Mouse (Mus musculus) stomach, postnatal 0 days (tissue): ENCODE measurements around the gene Gm5294. TPM values are rescaled to one million over a fixed set of nuclear protein-coding genes. Genes with fewer than 3 reads are reported as not detected.

ENCODE experiments used
- ATAC-seq: fragments of 200-750 bp; cut with Nextera tagmentation; 2 replicates; pipeline ENCODE4 v1.8.0; 2017; ENCODE audit not compliant: low FRiP score, low TSS enrichment
- DNase-seq: peaks from one replicate; pipeline ENCODE4 v3.0.0-alpha.2; 2016; ENCODE audit warnings: low spot score
- H3K27ac ChIP-seq: fragments of 300-500 bp; sonication (generic); replicated peaks from 2 replicates; pipeline ENCODE4 v1.5.1; 2014; ENCODE audit warnings: mild to moderate bottlenecking, control low read depth
- H3K27me3 ChIP-seq: fragments of 300-500 bp; sonication (generic); 2 replicates; pipeline ENCODE4 v1.6.1; 2014; ENCODE audit warnings: low read length; ENCODE audit not compliant: control insufficient read depth, insufficient read depth
- H3K36me3 ChIP-seq: fragments of 300-500 bp; sonication (generic); 2 replicates; pipeline ENCODE4 v1.6.1; 2014; ENCODE audit warnings: low read length, mixed read lengths; ENCODE audit not compliant: control insufficient read depth, insufficient read depth
- H3K4me1 ChIP-seq: fragments of 300-500 bp; sonication (generic); replicated peaks from 2 replicates; pipeline ENCODE4 v1.6.1; 2014; ENCODE audit warnings: antibody characterized with exemption; ENCODE audit not compliant: control insufficient read depth, insufficient read depth
- H3K4me2 ChIP-seq: fragments of 300-500 bp; sonication (generic); replicated peaks from 2 replicates; pipeline ENCODE4 v1.6.1; 2014; ENCODE audit warnings: low read depth, mild to moderate bottlenecking, control low read depth, moderate library complexity
- H3K4me3 ChIP-seq: fragments of 300-500 bp; sonication (generic); 2 replicates; pipeline ENCODE4 v1.5.1; 2014; ENCODE audit warnings: low read depth, low read length, control low read depth
- H3K9ac ChIP-seq: fragments of 300-500 bp; sonication (generic); 2 replicates; pipeline ENCODE4 v1.6.1; 2014; ENCODE audit warnings: mild to moderate bottlenecking, low read length, control low read depth, mixed read lengths
- H3K9me3 ChIP-seq: fragments of 300-500 bp; sonication (generic); 2 replicates; pipeline ENCODE4 v1.6.1; 2016; ENCODE audit warnings: low read length; ENCODE audit not compliant: control insufficient read depth
- CTCF ChIP-seq: IDR thresholded peaks from 2 replicates; pipeline ENCODE4 v1.5.1; 2016; ENCODE audit warnings: antibody characterized with exemption, low read depth, mild to moderate bottlenecking, moderate library complexity
- EP300 ChIP-seq: optimal IDR thresholded peaks from 2 replicates; pipeline ENCODE3; 2016; ENCODE audit warnings: antibody characterized with exemption
- WGBS: fragments of 180-500 bp; shearing (Covaris S2); extraction: QIAGEN DNeasy Blood & Tissue Kit; methylation state at CpG from one replicate; pipeline ENCODE4 v1.1.7; 2014; 5-methylcytosine and 5-hydroxymethylcytosine counted together
- polyA plus RNA-seq: library from polyadenylated mRNA; unstranded; fragments of >200 nt; fragmentation: Nextera tagmentation; extraction: Ambion mirVana; gene quantifications from 2 replicates; pipeline ENCODE4 v1.2.1, GENCODE M21; 2015

The Gm5294 gene
- polyA plus RNA-seq, 1 experiment from 2014 or later: not detected

DNA sequence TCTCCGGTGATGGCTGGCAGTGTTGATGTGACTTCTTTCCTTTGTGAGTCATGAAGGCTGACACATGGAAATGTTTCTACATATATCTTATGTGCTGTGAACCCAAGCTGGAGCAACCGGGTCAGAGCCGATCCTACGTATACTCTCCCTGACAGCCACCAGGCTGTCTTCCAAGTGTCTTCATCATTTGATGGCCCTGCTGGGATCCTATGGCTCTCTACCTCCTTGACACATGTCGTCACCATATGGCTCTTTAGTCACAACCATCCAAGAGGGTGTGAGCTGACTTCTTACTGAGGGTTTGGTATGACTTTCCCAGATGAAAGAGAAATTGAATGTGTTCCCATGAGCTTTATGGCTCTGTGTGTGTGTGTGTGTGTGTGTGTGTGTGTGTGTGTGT lies 15.6 kb upstream of the Gm5294 start:
- H3K36me3 ChIP-seq: no peaks in the 10 kb centered on the region
- H3K27me3 ChIP-seq: no peaks in the 10 kb centered on the region
- 89% methylated on average over 5 of the region's 5 CpGs for WGBS
- H3K4me2 ChIP-seq: no peak overlapping the region
- DNase-seq (no peak), ATAC-seq (no peak)
- no peak overlapping the region for H3K9ac ChIP-seq
- H3K27ac ChIP-seq: no peak overlapping the region
- no peaks in the 10 kb centered on the region for H3K4me1 ChIP-seq
- H3K9me3 ChIP-seq: no peaks in the 10 kb centered on the region
- H3K4me3 ChIP-seq: no peak overlapping the region
- TF ChIP-seq CTCF (no peak), EP300 (no peak)

DNA sequence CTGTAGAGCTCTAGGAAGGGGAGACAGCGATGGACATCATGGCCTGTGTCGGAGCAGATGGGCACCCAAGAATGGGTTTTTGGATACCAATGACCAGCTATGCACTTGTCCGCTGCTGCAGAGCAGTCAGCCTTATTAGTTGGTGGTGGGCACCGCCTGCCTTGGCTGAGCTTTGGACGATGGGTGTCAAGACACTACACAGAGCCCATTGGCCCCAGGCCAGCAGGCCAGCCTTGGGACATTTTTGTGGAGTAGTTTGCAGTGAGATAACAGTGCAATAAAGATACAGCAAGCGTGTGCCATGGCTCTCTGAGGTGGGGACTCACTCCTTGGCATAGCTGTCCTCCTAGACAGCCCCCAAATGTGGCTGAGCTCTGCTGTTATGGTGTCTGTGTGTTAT lies 10.1 kb upstream of the Gm5294 start:
- Histone ChIP-seq H3K9me3 (no peaks in the 10 kb centered on the region), H3K27ac (no peak overlapping the region), H3K36me3 (no peaks in the 10 kb centered on the region), H3K4me2 (no peak overlapping the region), H3K27me3 (no peaks in the 10 kb centered on the region), H3K9ac (no peak overlapping the region), H3K4me3 (no peak overlapping the region), H3K4me1 (no peaks in the 10 kb centered on the region)
- WGBS: 85% methylated on average over 6 of the region's 6 CpGs
- ATAC-seq: no peak
- no peak for TF ChIP-seq CTCF
- no peak for TF ChIP-seq EP300
- no peak for DNase-seq

GRCm38 (mm10) chr5:138820717-138821332 lies 945 bp downstream of the Gm5294 start:
- Histone ChIP-seq H3K9ac (no peak overlapping the region), H3K27me3 (peaks cover 13% of the 10 kb centered on the region; the same call in 1 of the 2 replicates), H3K9me3 (0 out of 2 replicates have a peak, but pooled peaks cover 3% of the 10 kb centered on the region), H3K36me3 (no peaks in the 10 kb centered on the region), H3K4me1 (no peaks in the 10 kb centered on the region), H3K4me3 (peak overlapping the region; percentile 30), H3K4me2 (peak overlapping the region; percentile 65), H3K27ac (no peak overlapping the region)
- TF ChIP-seq EP300: no peak
- no peak for TF ChIP-seq CTCF
- DNase-seq: peak; percentile 42
- peak; percentile 30; the same call in 1 of the 2 replicates for ATAC-seq
- WGBS: 3% methylated on average over 39 of the region's 39 CpGs

GRCm38 (mm10) chr5:138825090-138825489 lies 5.2 kb downstream of the Gm5294 start:
- no peak overlapping the region for H3K4me3 ChIP-seq
- H3K27ac ChIP-seq: no peak overlapping the region
- H3K36me3 ChIP-seq: no peaks in the 10 kb centered on the region
- H3K4me2 ChIP-seq: no peak overlapping the region
- no peaks in the 10 kb centered on the region for H3K4me1 ChIP-seq
- TF ChIP-seq CTCF (no peak), EP300 (no peak)
- 63% methylated on average over 3 of the region's 3 CpGs for WGBS
- ATAC-seq (no peak), DNase-seq (no peak)
- no peaks in the 10 kb centered on the region for H3K9me3 ChIP-seq
- H3K9ac ChIP-seq: no peak overlapping the region
- peaks cover 11% of the 10 kb centered on the region; the same call in 1 of the 2 replicates for H3K27me3 ChIP-seq

DNA sequence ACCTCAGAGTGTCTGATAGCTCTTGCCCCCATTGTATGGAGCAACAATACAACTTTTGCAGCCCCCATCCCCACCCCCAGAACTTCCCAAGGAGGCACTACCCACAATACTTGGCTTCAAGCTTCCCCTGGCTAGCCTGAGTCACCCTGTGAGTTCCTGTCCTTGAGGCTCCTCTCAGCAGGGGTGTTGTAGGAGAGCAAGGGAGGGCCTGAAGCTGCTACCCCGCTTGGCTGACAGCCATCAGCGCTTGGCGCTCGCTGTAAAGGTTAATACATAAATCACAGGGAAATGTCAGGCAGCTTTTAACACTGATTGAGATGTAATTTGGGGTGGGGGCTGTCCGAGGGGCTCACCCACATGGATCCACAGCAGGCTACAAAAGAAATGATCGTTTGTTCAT lies 13.5 kb downstream of the Gm5294 start:
- Histone ChIP-seq H3K27ac (no peak overlapping the region), H3K4me1 (peaks cover 4% of the 10 kb centered on the region; the same call in 1 of the 2 replicates), H3K4me2 (no peak overlapping the region), H3K9me3 (no peaks in the 10 kb centered on the region), H3K9ac (no peak overlapping the region), H3K4me3 (no peak overlapping the region), H3K36me3 (no peaks in the 10 kb centered on the region), H3K27me3 (no peaks in the 10 kb centered on the region)
- TF ChIP-seq EP300 (no peak), CTCF (no peak)
- ATAC-seq (0 out of 2 replicates have a peak, but pooled peaks have one; percentile 57), DNase-seq (peak; percentile 46)
- 19% methylated on average over 6 of the region's 6 CpGs for WGBS

DNA sequence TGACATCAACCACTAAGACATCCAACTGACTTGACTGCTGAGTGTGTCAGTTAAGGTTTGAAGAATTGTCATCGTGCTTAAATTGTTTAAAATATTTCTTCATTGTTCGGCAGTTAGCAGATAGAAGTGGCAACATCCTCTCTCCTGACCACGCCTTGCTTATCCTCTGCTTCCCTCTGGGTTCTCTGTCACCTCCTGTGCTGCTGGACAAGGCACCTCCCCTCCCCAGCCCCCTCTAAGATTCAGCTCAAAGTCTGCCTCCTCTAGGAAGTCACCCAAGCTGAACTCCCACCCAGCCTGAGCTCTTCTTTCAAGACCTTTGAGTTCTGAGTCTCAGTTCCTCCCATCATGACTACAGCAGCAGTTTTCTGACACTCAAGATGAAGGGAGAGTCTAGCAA lies 15.0 kb downstream of the Gm5294 start:
- H3K9ac ChIP-seq: no peak overlapping the region
- H3K9me3 ChIP-seq: no peaks in the 10 kb centered on the region
- no peak overlapping the region for H3K27ac ChIP-seq
- WGBS: 50% methylated on average over 3 of the region's 3 CpGs
- H3K4me3 ChIP-seq: no peak overlapping the region
- no peak overlapping the region for H3K4me2 ChIP-seq
- peaks cover 4% of the 10 kb centered on the region; the same call in 1 of the 2 replicates for H3K4me1 ChIP-seq
- H3K36me3 ChIP-seq: no peaks in the 10 kb centered on the region
- no peak for ATAC-seq
- TF ChIP-seq CTCF: no peak
- TF ChIP-seq EP300: no peak
- no peak for DNase-seq
- H3K27me3 ChIP-seq: no peaks in the 10 kb centered on the region
